Mouse (Mus musculus): ENCODE data around the gene Scn3a. TPM values are rescaled to one million over a fixed set of nuclear protein-coding genes. Genes with fewer than 3 reads are reported as not detected.

The Scn3a gene
- polyA plus RNA-seq, 1 experiment: 0.05 TPM

DNA sequence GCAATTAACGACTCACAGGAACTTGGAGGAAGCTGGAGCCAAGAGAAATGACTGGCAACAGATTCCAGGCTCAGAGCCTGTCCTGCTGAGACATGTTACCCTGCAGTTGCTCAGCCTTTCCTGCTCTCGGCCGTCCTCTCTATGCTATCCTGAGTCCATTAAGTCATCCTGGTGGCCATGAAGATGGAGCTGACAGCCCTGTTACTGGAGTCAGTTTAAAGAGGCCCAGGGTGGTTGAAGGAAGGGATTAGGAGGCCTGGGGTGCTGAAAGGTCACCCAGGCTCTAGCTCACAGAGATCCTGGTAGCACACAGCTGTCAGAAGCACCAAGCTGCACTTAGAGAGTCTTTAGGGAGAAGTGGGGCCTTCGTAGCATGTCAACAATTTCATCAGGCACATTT is 3.5 kb downstream of the Scn3a start:
- H3K79me2 ChIP-seq (ENCODE audit: control insufficient read depth, insufficient read depth): no peaks in the 10 kb centered on the region
- no peaks in the 10 kb centered on the region for H3K36me3 ChIP-seq (ENCODE audit: control insufficient read depth, insufficient read depth)

DNA sequence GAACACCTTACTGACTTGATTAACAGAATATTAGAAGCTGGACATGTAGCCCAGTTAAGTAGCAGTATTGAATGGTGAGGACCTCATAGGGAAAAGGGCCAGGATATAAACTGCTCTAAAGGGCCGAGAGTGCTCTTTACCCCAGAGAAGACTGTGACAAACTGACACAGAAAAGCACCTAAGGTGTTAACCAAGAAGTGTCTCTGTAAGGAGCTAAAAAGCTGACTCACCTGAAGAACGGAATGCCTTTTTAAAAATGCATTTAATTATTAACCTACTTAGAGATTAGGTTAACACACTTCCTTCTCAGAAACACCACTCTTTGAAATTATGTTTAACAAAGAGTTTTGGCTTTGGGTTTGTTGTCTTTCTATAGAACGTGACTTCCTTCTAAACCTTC is 9.7 kb downstream of the Scn3a start:
- no peak for TF ChIP-seq USF1 (IDR thresholded peaks at IDR 0.05; ENCODE audit: low read depth)
- no peak overlapping the region for H3K4me2 ChIP-seq (ENCODE audit: low read depth)

More for the DNA sequence above, 3.5 kb downstream of the Scn3a start:
- no peak for TF ChIP-seq TCF3 (IDR thresholded peaks at IDR 0.05; ENCODE audit: insufficient read length, low read depth)
- no peak for TF ChIP-seq POLR2AphosphoS2 (IDR thresholded peaks at IDR 0.05; ENCODE audit: insufficient read length, low read depth)
- TF ChIP-seq POLR2A (IDR thresholded peaks at IDR 0.05; ENCODE audit: insufficient read length, low read depth): no peak
- TF ChIP-seq MAX (IDR thresholded peaks at IDR 0.05; ENCODE audit: low read depth): no peak
- peaks cover 7% of the 10 kb centered on the region for H3K27me3 ChIP-seq (ENCODE audit: control insufficient read depth, insufficient read depth, insufficient read length)
- H3K4me2 ChIP-seq (ENCODE audit: low read depth): no peak overlapping the region
- no peak overlapping the region for H3K4me3 ChIP-seq
- no peak overlapping the region for H3ac ChIP-seq (ENCODE audit: control insufficient read depth, insufficient read length)

DNA sequence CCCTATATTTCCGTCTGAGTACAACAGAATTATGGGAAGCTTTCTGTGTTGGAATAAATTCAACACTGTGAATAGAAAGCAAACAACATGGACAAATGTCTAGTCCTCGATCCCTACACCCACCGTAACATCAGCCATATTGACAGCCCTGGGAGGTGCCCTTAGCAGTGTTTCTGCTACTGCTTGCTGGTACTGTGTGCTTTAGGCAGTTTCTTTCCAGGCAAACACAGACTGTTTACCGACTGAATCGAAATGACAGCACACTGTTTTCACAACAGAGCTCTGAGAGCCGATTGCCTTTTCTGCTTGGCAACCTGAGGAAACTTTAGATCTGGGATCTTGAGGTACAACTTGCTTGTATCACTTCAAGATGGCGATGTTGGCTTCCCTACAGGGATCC is 12.8 kb downstream of the Scn3a start:
- no peaks in the 10 kb centered on the region for H3K79me2 ChIP-seq (ENCODE audit: control insufficient read depth, insufficient read depth)
- no peak overlapping the region for H3K4me3 ChIP-seq
- H3K36me3 ChIP-seq (ENCODE audit: control insufficient read depth, insufficient read depth): no peaks in the 10 kb centered on the region
- no peaks in the 10 kb centered on the region for H3K27me3 ChIP-seq (ENCODE audit: control insufficient read depth, insufficient read depth, insufficient read length)
- H3ac ChIP-seq (ENCODE audit: control insufficient read depth, insufficient read length): no peak overlapping the region
- no peak for TF ChIP-seq TCF12 (IDR thresholded peaks at IDR 0.05; ENCODE audit: insufficient read depth, poor library complexity, severe bottlenecking)
- no peak for TF ChIP-seq REST (IDR thresholded peaks at IDR 0.05; ENCODE audit: insufficient read depth, insufficient read length)
- TF ChIP-seq POLR2AphosphoS2 (IDR thresholded peaks at IDR 0.05; ENCODE audit: insufficient read length, low read depth): no peak
- TF ChIP-seq MAX (IDR thresholded peaks at IDR 0.05; ENCODE audit: low read depth): no peak
- TF ChIP-seq POLR2A (IDR thresholded peaks at IDR 0.05; ENCODE audit: insufficient read length, low read depth): no peak
- no peak overlapping the region for H3K4me2 ChIP-seq (ENCODE audit: low read depth)

More for the DNA sequence above, 9.7 kb downstream of the Scn3a start:
- H3K4me3 ChIP-seq: no peak overlapping the region
- no peaks in the 10 kb centered on the region for H3K79me2 ChIP-seq (ENCODE audit: control insufficient read depth, insufficient read depth)
- H3K27me3 ChIP-seq (ENCODE audit: control insufficient read depth, insufficient read depth, insufficient read length): no peaks in the 10 kb centered on the region
- no peaks in the 10 kb centered on the region for H3K36me3 ChIP-seq (ENCODE audit: control insufficient read depth, insufficient read depth)
- H3ac ChIP-seq (ENCODE audit: control insufficient read depth, insufficient read length): no peak overlapping the region

DNA sequence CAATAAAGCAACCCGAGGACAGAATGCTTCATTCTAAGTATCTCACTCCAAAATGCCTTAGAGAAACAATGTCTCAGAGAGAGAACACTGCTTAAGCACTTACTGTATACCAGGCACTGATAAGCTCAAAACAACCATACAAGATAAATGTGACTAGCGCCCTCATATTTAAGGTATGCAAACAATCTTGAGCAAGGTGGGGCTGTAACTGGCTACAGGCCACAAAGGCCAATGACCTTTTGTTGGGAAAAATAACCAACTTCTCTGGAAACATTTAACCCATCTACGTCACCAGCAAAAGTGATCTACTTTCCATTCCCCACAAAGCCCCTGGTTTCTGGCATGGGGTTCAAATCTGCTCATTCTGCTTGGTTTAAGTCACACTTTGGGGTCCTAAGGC is 14.0 kb downstream of the Scn3a start:
- no peak overlapping the region for H3ac ChIP-seq (ENCODE audit: control insufficient read depth, insufficient read length)
- H3K27me3 ChIP-seq (ENCODE audit: control insufficient read depth, insufficient read depth, insufficient read length): no peaks in the 10 kb centered on the region
- no peaks in the 10 kb centered on the region for H3K79me2 ChIP-seq (ENCODE audit: control insufficient read depth, insufficient read depth)
- TF ChIP-seq POLR2A (IDR thresholded peaks at IDR 0.05; ENCODE audit: insufficient read length, low read depth): no peak
- TF ChIP-seq MYOG (IDR thresholded peaks at IDR 0.05; ENCODE audit: control insufficient read depth in 1 of 3, insufficient read depth in 1 of 3, insufficient read length in 2 of 3, low read depth in 2 of 3): no peak
- no peak for TF ChIP-seq TCF3 (IDR thresholded peaks at IDR 0.05; ENCODE audit: insufficient read length, low read depth)
- no peak overlapping the region for H3K4me3 ChIP-seq
- H3K36me3 ChIP-seq (ENCODE audit: control insufficient read depth, insufficient read depth): no peaks in the 10 kb centered on the region
- no peak overlapping the region for H3K4me2 ChIP-seq (ENCODE audit: low read depth)

DNA sequence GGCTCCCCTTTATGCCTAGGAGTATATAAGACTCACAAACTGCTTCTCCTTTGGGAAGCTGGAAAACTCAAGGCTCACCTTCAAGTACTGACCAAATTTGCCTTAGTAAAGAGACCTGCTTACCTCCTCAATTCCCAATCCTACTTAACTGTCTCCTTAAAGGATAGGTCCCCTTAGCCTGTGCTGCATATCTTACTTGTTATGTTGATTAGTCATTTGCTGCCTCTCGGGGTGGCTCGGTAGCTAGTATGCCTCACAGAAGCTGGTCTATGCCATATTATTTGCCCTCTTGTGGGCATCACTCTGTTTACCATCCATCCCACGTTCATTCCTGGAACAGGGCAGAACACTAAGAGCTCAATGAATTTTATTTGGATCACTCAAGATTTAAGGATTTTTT is 14.7 kb downstream of the Scn3a start:
- H3K4me2 ChIP-seq (ENCODE audit: low read depth): no peak overlapping the region
- TF ChIP-seq SRF (IDR thresholded peaks at IDR 0.05; ENCODE audit: control insufficient read depth, insufficient read length, low read depth) (no peak), E2F4 (IDR thresholded peaks at IDR 0.05; ENCODE audit: insufficient read depth) (no peak), MAX (IDR thresholded peaks at IDR 0.05; ENCODE audit: low read depth) (no peak)

DNA sequence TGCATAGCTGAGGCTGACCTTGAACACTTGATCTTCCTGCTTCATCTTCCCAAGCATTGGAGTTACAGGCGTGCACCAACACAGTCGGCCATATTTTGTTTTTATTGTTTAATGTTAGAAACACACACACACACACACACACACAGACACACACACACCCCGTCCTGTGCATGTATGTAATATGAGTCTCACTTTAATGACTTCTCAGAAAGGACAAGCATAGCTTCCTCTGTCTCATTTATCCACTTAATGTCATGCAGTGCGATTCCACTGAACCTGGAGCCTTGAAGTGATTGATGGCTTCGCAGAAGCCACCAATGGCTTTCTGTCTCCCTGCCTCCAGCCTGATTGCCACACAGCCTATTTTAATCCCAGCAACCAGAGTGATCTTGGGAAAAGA is 15.2 kb downstream of the Scn3a start:
- no peaks in the 10 kb centered on the region for H3K79me2 ChIP-seq (ENCODE audit: control insufficient read depth, insufficient read depth)

More for the DNA sequence above, 14.7 kb downstream of the Scn3a start:
- Histone ChIP-seq H3ac (ENCODE audit: control insufficient read depth, insufficient read length) (no peak overlapping the region), H3K79me2 (ENCODE audit: control insufficient read depth, insufficient read depth) (no peaks in the 10 kb centered on the region), H3K36me3 (ENCODE audit: control insufficient read depth, insufficient read depth) (no peaks in the 10 kb centered on the region), H3K27me3 (ENCODE audit: control insufficient read depth, insufficient read depth, insufficient read length) (no peaks in the 10 kb centered on the region), H3K4me3 (no peak overlapping the region)

DNA sequence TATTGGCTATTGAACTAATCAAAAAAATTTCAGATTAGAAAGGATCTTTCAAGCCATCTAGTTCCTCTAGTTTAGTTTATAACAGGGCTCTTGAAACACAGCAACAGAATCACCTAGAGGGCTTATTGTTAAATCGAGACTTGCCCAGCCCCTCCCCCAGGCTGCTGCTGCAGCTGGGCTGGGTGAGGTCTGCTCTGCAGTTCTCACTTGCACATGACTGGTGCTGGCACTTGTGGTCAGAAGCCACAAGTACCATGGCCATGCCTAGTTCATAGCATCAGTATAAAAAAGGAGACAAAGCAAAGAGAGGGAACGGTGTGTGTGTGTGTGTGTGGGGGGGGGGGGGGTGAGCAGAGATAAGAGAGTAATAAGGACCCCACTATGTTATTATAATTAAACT is 15.7 kb downstream of the Scn3a start:
- Histone ChIP-seq H3K4me3 (no peak overlapping the region), H3K36me3 (ENCODE audit: control insufficient read depth, insufficient read depth) (no peaks in the 10 kb centered on the region), H3K79me2 (ENCODE audit: control insufficient read depth, insufficient read depth) (no peaks in the 10 kb centered on the region), H3K27me3 (ENCODE audit: control insufficient read depth, insufficient read depth, insufficient read length) (no peaks in the 10 kb centered on the region), H3ac (ENCODE audit: control insufficient read depth, insufficient read length) (no peak overlapping the region), H3K4me2 (ENCODE audit: low read depth) (peak overlapping the region; percentile 12)
- TF ChIP-seq MYOG (IDR thresholded peaks at IDR 0.05; ENCODE audit: control insufficient read depth in 1 of 3, insufficient read depth in 1 of 3, insufficient read length in 2 of 3, low read depth in 2 of 3) (peak; percentile 11 to 84 (median 38)), POLR2A (IDR thresholded peaks at IDR 0.05; ENCODE audit: insufficient read length, low read depth) (no peak), MYOD1 (IDR thresholded peaks at IDR 0.05; ENCODE audit: control insufficient read depth in 1 of 3, insufficient read length in 2 of 3, low read depth in 2 of 3) (peak in 1 of 3 experiments; percentile 75), TCF12 (IDR thresholded peaks at IDR 0.05; ENCODE audit: insufficient read depth, poor library complexity, severe bottlenecking) (peak; percentile 2), TCF3 (IDR thresholded peaks at IDR 0.05; ENCODE audit: insufficient read length, low read depth) (peak; percentile 28)

More for the DNA sequence above, 15.2 kb downstream of the Scn3a start:
- no peak overlapping the region for H3K4me3 ChIP-seq
- no peaks in the 10 kb centered on the region for H3K27me3 ChIP-seq (ENCODE audit: control insufficient read depth, insufficient read depth, insufficient read length)
- H3ac ChIP-seq (ENCODE audit: control insufficient read depth, insufficient read length): no peak overlapping the region
- TF ChIP-seq CEBPB (IDR thresholded peaks at IDR 0.05; ENCODE audit: insufficient read depth, poor library complexity, severe bottlenecking) (peak; percentile 23; the same call in 1 of the 2 replicates), E2F4 (IDR thresholded peaks at IDR 0.05; ENCODE audit: insufficient read depth) (no peak)
- no peaks in the 10 kb centered on the region for H3K36me3 ChIP-seq (ENCODE audit: control insufficient read depth, insufficient read depth)
- peak overlapping the region; percentile 12 for H3K4me2 ChIP-seq (ENCODE audit: low read depth)

Data from myocyte (in vitro differentiated cells).